Mouse (Mus musculus) subcutaneous adipose tissue, adult 2 months (tissue): ENCODE measurements around the gene Shcbp1. TPM values are rescaled to one million over a fixed set of nuclear protein-coding genes. Genes with fewer than 3 reads are reported as not detected.

Experiments
- polyA plus RNA-seq: library from polyadenylated mRNA; depleted of rRNA; stranded (reverse); fragments of >200 nt; gene quantifications from 2 replicates; pipeline ENCODE4 v1.2.3, GENCODE M21; 2012; ENCODE audit warnings: low replicate concordance; rRNA removed

The Shcbp1 gene
- polyA plus RNA-seq, result 0.27 and 1.9 TPM in 2 replicates

DNA sequence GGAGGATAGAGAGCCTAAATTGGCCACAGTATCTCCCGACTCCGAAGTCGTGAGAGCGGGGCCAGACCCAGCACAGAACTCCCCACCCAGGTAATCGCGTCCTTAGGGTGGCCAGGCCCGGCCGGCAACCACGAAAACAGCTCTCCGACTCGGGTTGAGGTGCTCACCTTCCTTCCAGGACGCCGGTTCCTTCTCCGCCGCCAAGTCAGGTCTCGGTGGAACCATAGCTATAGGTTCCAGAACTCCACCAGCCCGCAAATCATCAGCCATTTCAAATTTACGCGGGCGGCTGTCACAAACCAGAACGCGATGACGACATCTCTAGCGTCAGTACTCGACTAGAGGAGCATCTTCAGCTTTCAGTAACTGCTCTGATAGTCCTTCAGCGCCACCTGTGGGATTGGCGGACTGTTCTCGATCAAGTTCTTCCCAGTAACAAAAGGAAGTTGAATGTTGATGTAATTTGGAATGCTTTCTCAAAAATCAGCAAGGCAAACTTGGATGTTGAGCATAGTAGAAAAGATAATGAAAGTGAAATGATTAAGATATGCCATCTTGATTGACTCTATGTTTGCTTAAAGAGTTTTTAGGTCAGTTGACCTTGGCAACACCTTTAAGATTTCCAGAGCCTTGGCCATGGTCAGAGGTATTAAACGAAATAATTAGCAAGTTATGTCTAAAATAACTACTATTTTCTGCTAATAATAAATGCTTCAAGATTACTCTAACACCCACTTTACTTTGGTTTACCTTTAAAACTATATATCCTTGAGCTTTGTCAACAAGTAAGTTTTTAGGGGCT is at the start of gene Shcbp1:
Gene Shcbp1 (minus strand): TSS at position 314 of the 802 bp plus-strand sequence.

Other genes with a start within 250 kb of the Shcbp1 start
- gene Zfp958, start 166.4 kb downstream of the Shcbp1 start, polyA plus RNA-seq, result 0.99 and 2.1 TPM in 2 replicates